Mouse (Mus musculus) midbrain, embryonic 12.5 days (tissue): ENCODE results near the gene Gm29094. TPM values are rescaled to one million over a fixed set of nuclear protein-coding genes. Genes with fewer than 3 reads are reported as not detected.

Source experiments
- ATAC-seq: fragments of 200-750 bp; cut with Nextera tagmentation; 2 replicates; pipeline ENCODE4 v1.8.0; 2017; ENCODE audit warnings: low read depth, moderate TSS enrichment, moderate library complexity; ENCODE audit not compliant: low FRiP score
- H3K27ac ChIP-seq: fragments of 300-500 bp; sonication (generic); replicated peaks from 2 replicates; pipeline ENCODE4 v1.5.1; 2016; ENCODE audit warnings: mild to moderate bottlenecking
- H3K27me3 ChIP-seq: fragments of 300-500 bp; sonication (generic); 2 replicates; pipeline ENCODE4 v1.6.1; 2016; ENCODE audit warnings: mild to moderate bottlenecking
- H3K36me3 ChIP-seq: fragments of 300-500 bp; sonication (generic); 2 replicates; pipeline ENCODE4 v1.6.1; 2016
- H3K4me1 ChIP-seq: fragments of 300-500 bp; sonication (generic); 2 replicates; pipeline ENCODE4 v1.6.1; 2016
- H3K4me2 ChIP-seq: fragments of 300-500 bp; sonication (generic); replicated peaks from 2 replicates; pipeline ENCODE4 v1.6.1; 2016; ENCODE audit warnings: mild to moderate bottlenecking, moderate library complexity
- H3K4me3 ChIP-seq: fragments of 300-500 bp; sonication (generic); 2 replicates; pipeline ENCODE4 v1.5.1; 2016; ENCODE audit warnings: mild to moderate bottlenecking
- H3K9ac ChIP-seq: fragments of 300-500 bp; sonication (generic); replicated peaks from 2 replicates; pipeline ENCODE4 v1.6.1; 2016; ENCODE audit warnings: mild to moderate bottlenecking, moderate library complexity
- H3K9me3 ChIP-seq: fragments of 300-500 bp; sonication (generic); 2 replicates; pipeline ENCODE4 v1.6.1; 2016; ENCODE audit warnings: mild to moderate bottlenecking
- WGBS: fragments of 180-500 bp; shearing (Covaris S2); methylation state at CpG from one replicate; pipeline ENCODE4 v1.1.7; 2016; 5-methylcytosine and 5-hydroxymethylcytosine counted together
- polyA plus RNA-seq: library from polyadenylated mRNA; unstranded; fragments of >200 nt; fragmentation: Nextera tagmentation; extraction: Ambion mirVana; gene quantifications from 2 replicates; pipeline ENCODE4 v1.2.1, GENCODE M21; 2016

Gm29094 gene
- polyA plus RNA-seq, 1 experiment from 2014 or later = not detected

DNA sequence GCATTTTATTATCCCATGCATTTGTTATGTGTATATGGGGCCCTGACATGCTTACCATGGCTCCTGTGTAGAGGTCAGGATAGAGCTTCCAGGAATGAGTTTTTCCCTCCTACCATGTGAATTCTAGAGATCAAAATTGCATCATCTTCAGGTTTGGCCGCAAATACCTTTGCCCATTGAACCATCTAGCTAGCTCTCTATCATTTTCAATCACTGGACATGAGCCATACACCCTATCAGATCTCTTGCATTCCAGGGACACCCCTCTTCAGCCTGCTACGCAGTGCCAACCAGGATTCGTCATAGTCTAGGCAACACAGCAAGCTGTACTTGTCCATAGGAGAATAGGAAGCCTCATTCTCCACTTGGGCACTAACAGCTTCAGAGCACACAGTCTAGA is 64.8 kb downstream of the Gm29094 start:
- WGBS = 93% methylated on average over 3 of the region's 3 CpGs
- H3K36me3 ChIP-seq = no peaks in the 10 kb centered on the region
- no peak overlapping the region for H3K4me3 ChIP-seq
- no peak overlapping the region for H3K9ac ChIP-seq
- no peaks in the 10 kb centered on the region for H3K27me3 ChIP-seq
- no peaks in the 10 kb centered on the region for H3K4me1 ChIP-seq
- ATAC-seq = no peak
- H3K27ac ChIP-seq = no peak overlapping the region
- H3K4me2 ChIP-seq = no peak overlapping the region
- H3K9me3 ChIP-seq = no peaks in the 10 kb centered on the region

DNA sequence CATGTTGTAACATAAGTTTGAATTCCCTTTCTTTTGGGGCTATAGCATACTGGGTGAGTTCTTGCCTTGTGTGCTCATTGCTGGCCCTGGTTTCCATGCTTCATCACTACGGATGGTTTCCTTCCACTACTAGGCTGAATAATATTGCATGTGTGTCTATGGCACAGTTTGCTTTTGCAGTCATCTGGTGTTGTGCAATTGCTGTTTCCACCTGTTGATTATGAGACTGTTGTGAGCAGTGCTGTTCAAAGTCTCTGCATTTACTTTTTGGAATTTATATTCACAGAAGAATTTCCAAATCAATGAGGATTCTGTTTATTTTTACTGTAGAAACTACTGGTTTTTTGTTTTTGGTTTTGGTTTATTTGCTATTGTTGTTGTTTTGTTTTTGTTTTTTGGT is 65.4 kb downstream of the Gm29094 start:
- Histone ChIP-seq H3K27ac (no peak overlapping the region), H3K9me3 (no peaks in the 10 kb centered on the region), H3K4me1 (no peaks in the 10 kb centered on the region), H3K36me3 (no peaks in the 10 kb centered on the region), H3K9ac (no peak overlapping the region), H3K4me2 (no peak overlapping the region), H3K27me3 (no peaks in the 10 kb centered on the region), H3K4me3 (no peak overlapping the region)
- ATAC-seq = no peak
- WGBS = 94% methylated on average over 1 of the region's 1 CpGs

Other genes with a start within 250 kb of the Gm29094 start
- not detected in 2 replicates for gene Bcl2a1a, start 242.5 kb upstream of the Gm29094 start, polyA plus RNA-seq
- gene Trim43b, start 106.5 kb upstream of the Gm29094 start, polyA plus RNA-seq = not detected in 2 replicates
- 0.47 TPM in 1 of 2 replicates, not detected in the other for gene Bcl2a1b, start 170 bp upstream of the Gm29094 start, polyA plus RNA-seq
- 16.4 and 17.4 TPM in 2 replicates for gene Mthfs, start 11.3 kb downstream of the Gm29094 start, polyA plus RNA-seq